Mouse (Mus musculus): ENCODE results near the gene Tyw5. TPM values are rescaled to one million over a fixed set of nuclear protein-coding genes. Genes with fewer than 3 reads are reported as not detected.

Gene Tyw5
- polyA plus RNA-seq, 1 experiment from 2014 or later: 25.5 TPM

Other genes starting within 250 kb of the Tyw5 start
- 16.0 and 16.1 TPM in 2 replicates for gene 1700066M21Rik, start 29.5 kb downstream of the Tyw5 start, polyA plus RNA-seq (2015; fragmentation: Nextera tagmentation; extraction: Ambion mirVana)
- 17.1 and 19.6 TPM in 2 replicates for gene Maip1, start 773 bp downstream of the Tyw5 start, polyA plus RNA-seq (2015; fragmentation: Nextera tagmentation; extraction: Ambion mirVana)

All from neural tube, embryonic 13.5 days (tissue).